Mouse (Mus musculus): ENCODE measurements around the gene Tmco5. TPM values are rescaled to one million over a fixed set of nuclear protein-coding genes. Genes with fewer than 3 reads are reported as not detected.
"Not testable (repeated sequence)": the region's sequence is repeated elsewhere in the genome, so short reads cannot be mapped to it uniquely, and the experiment has no call there.

Gene Tmco5
- polyA plus RNA-seq, 1 experiment, result 284 TPM

DNA sequence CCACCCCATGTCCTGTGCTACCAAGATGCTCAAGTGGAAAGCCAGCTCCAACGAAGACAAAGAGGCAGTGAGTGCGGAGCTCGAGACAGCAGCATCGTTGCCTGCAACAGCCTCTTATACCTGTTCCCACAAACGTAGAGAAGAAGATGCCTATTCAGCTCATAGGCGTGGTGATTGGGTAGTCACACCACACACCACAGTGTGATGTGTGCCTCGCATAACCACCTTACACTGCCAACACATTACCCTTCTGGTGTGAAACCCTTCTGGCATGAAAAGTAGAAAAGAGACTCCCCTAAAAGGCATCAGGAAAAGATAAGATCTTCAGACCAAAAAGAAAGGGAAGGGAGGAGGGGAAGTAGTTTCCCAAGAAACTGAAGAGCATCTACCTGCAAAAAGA lies 45.8 kb downstream of the Tmco5 start:
- TF ChIP-seq CTCF (IDR thresholded peaks at IDR 0.05; ENCODE audit: control insufficient read depth, insufficient read depth, insufficient replicate concordance, low read depth, low read length), result no peak
- TF ChIP-seq POLR2A (IDR thresholded peaks at IDR 0.05; ENCODE audit: control insufficient read depth, low read depth, low read length), result no peak
- H3K27me3 ChIP-seq (ENCODE audit: control insufficient read depth, insufficient read depth, low read length), result no peaks in the 10 kb centered on the region
- H3K27ac ChIP-seq (ENCODE audit: control insufficient read depth, insufficient read depth, low read depth, low read length), result no peak overlapping the region
- peaks cover 2% of the 10 kb centered on the region; the same call in 1 of the 2 replicates for H3K4me1 ChIP-seq (ENCODE audit: control insufficient read depth, insufficient read depth, low read length)
- no peak overlapping the region for H3K4me3 ChIP-seq (ENCODE audit: control insufficient read depth, low read depth, low read length)
- H3K36me3 ChIP-seq (ENCODE audit: control insufficient read depth, insufficient read depth, low read length), result no peaks in the 10 kb centered on the region

- Histone ChIP-seq H3K27me3 (ENCODE audit: control insufficient read depth, insufficient read depth, low read length) (no peaks in the 10 kb centered on the region), H3K36me3 (ENCODE audit: control insufficient read depth, insufficient read depth, low read length) (no peaks in the 10 kb centered on the region), H3K4me3 (ENCODE audit: control insufficient read depth, low read depth, low read length) (no peak overlapping the region), H3K27ac (ENCODE audit: control insufficient read depth, insufficient read depth, low read depth, low read length) (no peak overlapping the region), H3K4me1 (ENCODE audit: control insufficient read depth, insufficient read depth, low read length) (peaks cover 2% of the 10 kb centered on the region; the same call in 1 of the 2 replicates)
- TF ChIP-seq CTCF (IDR thresholded peaks at IDR 0.05; ENCODE audit: control insufficient read depth, insufficient read depth, insufficient replicate concordance, low read depth, low read length), result no peak
- TF ChIP-seq POLR2A (IDR thresholded peaks at IDR 0.05; ENCODE audit: control insufficient read depth, low read depth, low read length), result no peak
Measured at GRCm38 (mm10) chr2:116925230-116925629, 46.7 kb downstream of the Tmco5 start.

GRCm38 (mm10) chr2:116932218-116932617 lies 53.7 kb downstream of the Tmco5 start:
- no peaks in the 10 kb centered on the region for H3K27me3 ChIP-seq (ENCODE audit: control insufficient read depth, insufficient read depth, low read length)
- H3K36me3 ChIP-seq (ENCODE audit: control insufficient read depth, insufficient read depth, low read length), result no peaks in the 10 kb centered on the region
- TF ChIP-seq POLR2A (IDR thresholded peaks at IDR 0.05; ENCODE audit: control insufficient read depth, low read depth, low read length) (no peak), CTCF (IDR thresholded peaks at IDR 0.05; ENCODE audit: control insufficient read depth, insufficient read depth, insufficient replicate concordance, low read depth, low read length) (no peak)
- no peak overlapping the region for H3K27ac ChIP-seq (ENCODE audit: control insufficient read depth, insufficient read depth, low read depth, low read length)
- peaks cover 2% of the 10 kb centered on the region; the same call in 1 of the 2 replicates for H3K4me1 ChIP-seq (ENCODE audit: control insufficient read depth, insufficient read depth, low read length)
- H3K4me3 ChIP-seq (ENCODE audit: control insufficient read depth, low read depth, low read length), result no peak overlapping the region

DNA sequence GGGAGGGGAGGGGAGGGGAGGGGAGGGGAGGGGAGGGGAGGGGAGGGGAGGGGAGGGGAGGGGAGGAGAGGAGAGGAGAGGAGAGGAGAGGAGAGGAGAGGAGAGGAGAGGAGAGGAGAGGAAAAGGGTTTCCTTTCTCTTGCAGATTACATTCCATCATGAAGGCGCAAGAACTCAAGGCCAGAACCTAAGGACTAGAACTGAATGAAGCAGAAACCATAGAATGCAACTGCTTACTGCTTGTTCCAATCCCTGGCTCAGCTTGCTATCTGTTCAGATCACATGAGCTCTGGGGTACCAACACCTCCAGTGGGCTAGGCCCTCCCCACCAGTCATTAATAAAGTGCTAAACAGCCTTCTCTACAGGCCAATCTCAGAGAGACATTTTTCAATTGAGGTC lies 55.7 kb downstream of the Tmco5 start:
- not testable (repeated sequence) for H3K4me3 ChIP-seq (ENCODE audit: control insufficient read depth, low read depth, low read length); H3K4me1 ChIP-seq (ENCODE audit: control insufficient read depth, insufficient read depth, low read length); H3K27ac ChIP-seq (ENCODE audit: control insufficient read depth, insufficient read depth, low read depth, low read length); H3K36me3 ChIP-seq (ENCODE audit: control insufficient read depth, insufficient read depth, low read length); H3K27me3 ChIP-seq (ENCODE audit: control insufficient read depth, insufficient read depth, low read length)

- H3K36me3 ChIP-seq (ENCODE audit: control insufficient read depth, insufficient read depth, low read length), result no peaks in the 10 kb centered on the region
- H3K4me1 ChIP-seq (ENCODE audit: control insufficient read depth, insufficient read depth, low read length), result no peaks in the 10 kb centered on the region
- H3K27ac ChIP-seq (ENCODE audit: control insufficient read depth, insufficient read depth, low read depth, low read length), result no peak overlapping the region
- no peak overlapping the region for H3K4me3 ChIP-seq (ENCODE audit: control insufficient read depth, low read depth, low read length)
- TF ChIP-seq POLR2A (IDR thresholded peaks at IDR 0.05; ENCODE audit: control insufficient read depth, low read depth, low read length) (no peak), CTCF (IDR thresholded peaks at IDR 0.05; ENCODE audit: control insufficient read depth, insufficient read depth, insufficient replicate concordance, low read depth, low read length) (no peak)
- H3K27me3 ChIP-seq (ENCODE audit: control insufficient read depth, insufficient read depth, low read length), result no peaks in the 10 kb centered on the region
Measured at GRCm38 (mm10) chr2:116934776-116935175, 56.3 kb downstream of the Tmco5 start.

- no peaks in the 10 kb centered on the region for H3K36me3 ChIP-seq (ENCODE audit: control insufficient read depth, insufficient read depth, low read length)
- TF ChIP-seq POLR2A (IDR thresholded peaks at IDR 0.05; ENCODE audit: control insufficient read depth, low read depth, low read length), result no peak
- no peak for TF ChIP-seq CTCF (IDR thresholded peaks at IDR 0.05; ENCODE audit: control insufficient read depth, insufficient read depth, insufficient replicate concordance, low read depth, low read length)
- H3K27me3 ChIP-seq (ENCODE audit: control insufficient read depth, insufficient read depth, low read length), result no peaks in the 10 kb centered on the region
- H3K4me3 ChIP-seq (ENCODE audit: control insufficient read depth, low read depth, low read length), result no peak overlapping the region
- H3K27ac ChIP-seq (ENCODE audit: control insufficient read depth, insufficient read depth, low read depth, low read length), result no peak overlapping the region
- no peaks in the 10 kb centered on the region for H3K4me1 ChIP-seq (ENCODE audit: control insufficient read depth, insufficient read depth, low read length)
Measured at GRCm38 (mm10) chr2:116936371-116936770, 57.9 kb downstream of the Tmco5 start.

- no peaks in the 10 kb centered on the region for H3K4me1 ChIP-seq (ENCODE audit: control insufficient read depth, insufficient read depth, low read length)
Measured at GRCm38 (mm10) chr2:116937166-116937565, 58.7 kb downstream of the Tmco5 start.

DNA sequence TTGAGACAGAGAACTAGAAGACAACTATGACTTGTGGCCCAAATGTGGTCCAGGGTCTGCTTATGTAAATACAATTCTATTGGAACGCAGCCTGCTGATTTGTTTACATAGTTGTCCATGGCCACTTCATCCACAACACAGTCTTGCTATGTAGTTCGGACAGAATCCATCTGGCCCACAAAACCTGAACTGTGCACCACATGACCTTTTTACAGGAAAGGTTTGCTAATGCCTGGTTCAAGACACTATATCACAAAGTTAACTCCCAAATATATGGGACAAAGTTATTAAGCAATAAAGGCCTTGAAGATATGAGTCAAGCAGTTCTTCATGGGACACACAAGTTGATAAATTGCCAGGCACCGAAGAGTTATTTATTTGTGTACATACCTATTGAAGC lies 63.3 kb downstream of the Tmco5 start:
- Histone ChIP-seq H3K27ac (ENCODE audit: control insufficient read depth, insufficient read depth, low read depth, low read length) (no peak overlapping the region), H3K4me3 (ENCODE audit: control insufficient read depth, low read depth, low read length) (no peak overlapping the region), H3K27me3 (ENCODE audit: control insufficient read depth, insufficient read depth, low read length) (no peaks in the 10 kb centered on the region), H3K36me3 (ENCODE audit: control insufficient read depth, insufficient read depth, low read length) (no peaks in the 10 kb centered on the region), H3K4me1 (ENCODE audit: control insufficient read depth, insufficient read depth, low read length) (no peaks in the 10 kb centered on the region)
- no peak for TF ChIP-seq CTCF (IDR thresholded peaks at IDR 0.05; ENCODE audit: control insufficient read depth, insufficient read depth, insufficient replicate concordance, low read depth, low read length)
- TF ChIP-seq POLR2A (IDR thresholded peaks at IDR 0.05; ENCODE audit: control insufficient read depth, low read depth, low read length), result no peak

More at GRCm38 (mm10) chr2:116937166-116937565, 58.7 kb downstream of the Tmco5 start:
- Histone ChIP-seq H3K27ac (ENCODE audit: control insufficient read depth, insufficient read depth, low read depth, low read length) (no peak overlapping the region), H3K36me3 (ENCODE audit: control insufficient read depth, insufficient read depth, low read length) (no peaks in the 10 kb centered on the region), H3K27me3 (ENCODE audit: control insufficient read depth, insufficient read depth, low read length) (no peaks in the 10 kb centered on the region), H3K4me3 (ENCODE audit: control insufficient read depth, low read depth, low read length) (no peak overlapping the region)
- no peak for TF ChIP-seq POLR2A (IDR thresholded peaks at IDR 0.05; ENCODE audit: control insufficient read depth, low read depth, low read length)
- no peak for TF ChIP-seq CTCF (IDR thresholded peaks at IDR 0.05; ENCODE audit: control insufficient read depth, insufficient read depth, insufficient replicate concordance, low read depth, low read length)

Other genes starting within 250 kb of the Tmco5 start
- gene Spred1, start 242.7 kb downstream of the Tmco5 start, polyA plus RNA-seq (2012; rRNA removed), result 0.76 and 1.0 TPM in 2 replicates